Mouse (Mus musculus) stomach, postnatal 0 days (tissue): ENCODE measurements at regions not wholly inside any gene's neighbourhood (a gene's known extent, or its start where the extent isn't known, plus 50 kb on each side); places are given as distances from the start of the nearest gene placed in this dataset.

ENCODE experiments used
- CTCF ChIP-seq: IDR thresholded peaks from 2 replicates; pipeline ENCODE4 v1.5.1; 2016; ENCODE audit warnings: antibody characterized with exemption, low read depth, mild to moderate bottlenecking, moderate library complexity
- EP300 ChIP-seq: optimal IDR thresholded peaks from 2 replicates; pipeline ENCODE3; 2016; ENCODE audit warnings: antibody characterized with exemption

GRCm38 (mm10) chr1:143860319-143860718, 83.2 kb downstream of the Uchl5 start:
- TF ChIP-seq EP300 (no peak), CTCF (no peak)
